Mouse (Mus musculus) kidney, postnatal 0 days (tissue): ENCODE results near the gene Slc25a40. TPM values are rescaled to one million over a fixed set of nuclear protein-coding genes. Genes with fewer than 3 reads are reported as not detected.

Source experiments
- ATAC-seq: fragments of 200-750 bp; cut with Nextera tagmentation; replicated peaks from 2 replicates; pipeline ENCODE4 v1.8.0; 2017; ENCODE audit warnings: low read depth, moderate number of reproducible peaks, moderate TSS enrichment, moderate library complexity; ENCODE audit not compliant: low FRiP score
- DNase-seq: peaks from one replicate; pipeline ENCODE4 v3.0.0-alpha.2; 2016; ENCODE audit warnings: low spot score
- H3K27ac ChIP-seq: fragments of 300-500 bp; sonication (generic); 2 replicates; pipeline ENCODE4 v1.5.1; 2014; ENCODE audit warnings: mild to moderate bottlenecking
- H3K27me3 ChIP-seq: fragments of 300-500 bp; sonication (generic); 2 replicates; pipeline ENCODE4 v1.6.1; 2014; ENCODE audit warnings: low read length, mixed read lengths; ENCODE audit not compliant: insufficient read depth
- H3K36me3 ChIP-seq: fragments of 300-500 bp; sonication (generic); 2 replicates; pipeline ENCODE4 v1.6.1; 2014; ENCODE audit warnings: low read length, mixed read lengths; ENCODE audit not compliant: insufficient read depth
- H3K4me1 ChIP-seq: fragments of 300-500 bp; sonication (generic); replicated peaks from 2 replicates; pipeline ENCODE4 v1.6.1; 2014; ENCODE audit warnings: antibody characterized with exemption, low read length, mixed read lengths; ENCODE audit not compliant: insufficient read depth
- H3K4me2 ChIP-seq: fragments of 300-500 bp; sonication (generic); 2 replicates; pipeline ENCODE4 v1.6.1; 2014; ENCODE audit warnings: mild to moderate bottlenecking, low read length, moderate library complexity, mixed read lengths
- H3K4me3 ChIP-seq: fragments of 300-500 bp; sonication (generic); replicated peaks from 2 replicates; pipeline ENCODE4 v1.5.1; 2014; ENCODE audit warnings: low read depth, low read length
- H3K9ac ChIP-seq: fragments of 300-500 bp; sonication (generic); 2 replicates; pipeline ENCODE4 v1.6.1; 2014; ENCODE audit warnings: low read depth, low read length
- H3K9me3 ChIP-seq: fragments of 300-500 bp; sonication (generic); replicated peaks from 2 replicates; pipeline ENCODE4 v1.6.1; 2016; ENCODE audit warnings: low read length, inconsistent platforms, mixed read lengths
- CTCF ChIP-seq: IDR thresholded peaks from 2 replicates; pipeline ENCODE4 v1.5.1; 2016; ENCODE audit warnings: antibody characterized with exemption, low read depth, mild to moderate bottlenecking, moderate library complexity
- WGBS: fragments of 180-500 bp; shearing (Covaris S2); extraction: QIAGEN DNeasy Blood & Tissue Kit; methylation state at CpG from one replicate; pipeline ENCODE4 v1.1.7; 2014; 5-methylcytosine and 5-hydroxymethylcytosine counted together
- polyA plus RNA-seq: library from polyadenylated mRNA; unstranded; fragments of >200 nt; fragmentation: Nextera tagmentation; extraction: Ambion mirVana; gene quantifications from 2 replicates; pipeline ENCODE4 v1.2.1, GENCODE M21; 2015

The Slc25a40 gene
- polyA plus RNA-seq, 1 experiment from 2014 or later = 10.3 TPM

- 80% methylated on average over 3 of the region's 3 CpGs for WGBS
- Histone ChIP-seq H3K27me3 (no peaks in the 10 kb centered on the region), H3K9ac (no peak overlapping the region), H3K4me2 (no peak overlapping the region), H3K4me3 (no peak overlapping the region), H3K4me1 (0 out of 2 replicates have a peak, but pooled peaks cover 3% of the 10 kb centered on the region), H3K36me3 (0 out of 2 replicates have a peak, but pooled peaks cover 8% of the 10 kb centered on the region), H3K9me3 (no peaks in the 10 kb centered on the region), H3K27ac (0 out of 2 replicates have a peak overlapping the region, but pooled peaks have one; percentile 37)
- DNase-seq (peak; percentile 31), ATAC-seq (peak; percentile 57)
- TF ChIP-seq CTCF = no peak
Observed at GRCm38 (mm10) chr5:8416683-8417413, 5.8 kb upstream of the Slc25a40 start.

- Histone ChIP-seq H3K9ac (no peak overlapping the region), H3K4me3 (no peak overlapping the region), H3K4me1 (0 out of 2 replicates have a peak, but pooled peaks cover 3% of the 10 kb centered on the region), H3K27ac (peak overlapping the region; percentile 37; the same call in 1 of the 2 replicates), H3K27me3 (no peaks in the 10 kb centered on the region), H3K9me3 (no peaks in the 10 kb centered on the region), H3K4me2 (no peak overlapping the region), H3K36me3 (0 out of 2 replicates have a peak, but pooled peaks cover 7% of the 10 kb centered on the region)
- ATAC-seq (no peak), DNase-seq (no peak)
- no peak for TF ChIP-seq CTCF
- WGBS = 62% methylated on average over 1 of the region's 1 CpGs
Observed at GRCm38 (mm10) chr5:8417443-8417842, 5.2 kb upstream of the Slc25a40 start.

- H3K4me1 ChIP-seq = 0 out of 2 replicates have a peak, but pooled peaks cover 4% of the 10 kb centered on the region
- peak overlapping the region; percentile 78 for H3K4me2 ChIP-seq
- no peak for DNase-seq
- H3K27ac ChIP-seq = no peak overlapping the region
- peak overlapping the region; percentile 83 for H3K4me3 ChIP-seq
- no peaks in the 10 kb centered on the region for H3K9me3 ChIP-seq
- no peak for ATAC-seq
- H3K27me3 ChIP-seq = no peaks in the 10 kb centered on the region
- 0 out of 2 replicates have a peak, but pooled peaks cover 7% of the 10 kb centered on the region for H3K36me3 ChIP-seq
- WGBS = 6% methylated on average over 3 of the region's 3 CpGs
- TF ChIP-seq CTCF = no peak
- no peak overlapping the region for H3K9ac ChIP-seq
Observed at GRCm38 (mm10) chr5:8421424-8421823, 1.2 kb upstream of the Slc25a40 start.

GRCm38 (mm10) chr5:8422932-8423928, 580 bp downstream of the Slc25a40 start:
- H3K36me3 ChIP-seq = 0 out of 2 replicates have a peak, but pooled peaks cover 3% of the 10 kb centered on the region
- H3K4me3 ChIP-seq = peak overlapping the region; percentile 83
- H3K27ac ChIP-seq = peak overlapping the region; percentile 79
- under 1% methylated on average over 38 of the region's 40 CpGs for WGBS
- TF ChIP-seq CTCF = peak; percentile 42
- peak overlapping the region; percentile 78 for H3K4me2 ChIP-seq
- H3K9ac ChIP-seq = peak overlapping the region; percentile 77
- DNase-seq (peak; percentile 68), ATAC-seq (no peak)
- H3K4me1 ChIP-seq = 0 out of 2 replicates have a peak, but pooled peaks cover 3% of the 10 kb centered on the region
- no peaks in the 10 kb centered on the region for H3K27me3 ChIP-seq
- H3K9me3 ChIP-seq = no peaks in the 10 kb centered on the region

- H3K9me3 ChIP-seq = no peaks in the 10 kb centered on the region
- H3K4me3 ChIP-seq = peak overlapping the region; percentile 83
- no peak overlapping the region for H3K27ac ChIP-seq
- 0 out of 2 replicates have a peak, but pooled peaks cover 3% of the 10 kb centered on the region for H3K4me1 ChIP-seq
- H3K4me2 ChIP-seq = peak overlapping the region; percentile 78
- WGBS = 28% methylated on average over 7 of the region's 7 CpGs
- DNase-seq (no peak), ATAC-seq (no peak)
- no peak overlapping the region; the same call in 1 of the 2 replicates for H3K9ac ChIP-seq
- H3K27me3 ChIP-seq = no peaks in the 10 kb centered on the region
- 0 out of 2 replicates have a peak, but pooled peaks cover 3% of the 10 kb centered on the region for H3K36me3 ChIP-seq
- TF ChIP-seq CTCF = no peak
Observed at GRCm38 (mm10) chr5:8424116-8424515, 1.5 kb downstream of the Slc25a40 start.

- no peak for TF ChIP-seq CTCF
- WGBS = 64% methylated on average over 5 of the region's 5 CpGs
- ATAC-seq (no peak), DNase-seq (no peak)
- no peak overlapping the region for H3K9ac ChIP-seq
- no peaks in the 10 kb centered on the region for H3K27me3 ChIP-seq
- H3K4me2 ChIP-seq = no peak overlapping the region
- 0 out of 2 replicates have a peak, but pooled peaks cover 3% of the 10 kb centered on the region for H3K4me1 ChIP-seq
- H3K36me3 ChIP-seq = no peaks in the 10 kb centered on the region
- no peak overlapping the region for H3K4me3 ChIP-seq
- H3K9me3 ChIP-seq = no peaks in the 10 kb centered on the region
- H3K27ac ChIP-seq = no peak overlapping the region
Observed at GRCm38 (mm10) chr5:8425899-8426298, 3.2 kb downstream of the Slc25a40 start.
